Mouse (Mus musculus): ENCODE measurements around the gene Mtfr1l.

DNA sequence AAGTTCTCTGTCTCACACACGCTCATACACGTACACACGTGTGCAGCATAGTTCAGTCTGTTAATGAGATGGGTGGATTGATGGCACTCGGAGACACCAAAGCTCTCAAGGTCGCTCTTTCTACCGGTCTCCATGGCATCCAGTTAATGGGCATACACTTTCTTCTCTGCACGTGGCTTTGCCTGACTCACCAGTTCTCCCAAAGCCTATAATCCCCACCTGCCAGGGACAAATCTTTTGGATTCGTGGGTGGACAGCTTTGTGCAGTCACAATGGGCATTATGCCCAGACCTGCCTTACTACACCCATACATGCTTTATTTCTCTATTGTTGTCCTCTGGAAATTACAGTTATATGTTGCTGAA is 582 bp upstream of the Mtfr1l start:
- TF ChIP-seq CTCF (IDR thresholded peaks at IDR 0.05; ENCODE audit: control insufficient read depth, insufficient read depth, insufficient replicate concordance, low read depth, low read length) = no peak
- TF ChIP-seq POLR2A (IDR thresholded peaks at IDR 0.05; ENCODE audit: control insufficient read depth, low read depth, low read length) = no peak

All from testis, adult 2 months (tissue).